Mouse (Mus musculus) cerebellum, adult 9-11 months (tissue): ENCODE measurements around the gene Vasp.

ENCODE experiments used
- DNase-seq: peaks from one replicate; pipeline ENCODE4 v3.0.0; 2022

Vasp gene

GRCm38 (mm10) chr7:19271238-19272172 lies at the start of gene Vasp:
Gene Vasp (minus strand): TSS chr7:19271817.
- peak; percentile 83 for DNase-seq

- DNase-seq, result no peak
Observed at GRCm38 (mm10) chr7:19320637-19321036, 49.0 kb upstream of the Vasp start.

- peak; percentile 93 for DNase-seq
Observed at GRCm38 (mm10) chr7:19319906-19320305, 48.3 kb upstream of the Vasp start.

GRCm38 (mm10) chr7:19319458-19319857 lies 47.8 kb upstream of the Vasp start:
- peak; percentile 58 for DNase-seq

GRCm38 (mm10) chr7:19318676-19319075 lies 47.1 kb upstream of the Vasp start:
- DNase-seq, result no peak

- DNase-seq, result no peak
Observed at GRCm38 (mm10) chr7:19318201-19318600, 46.6 kb upstream of the Vasp start.

- DNase-seq, result no peak
Observed at GRCm38 (mm10) chr7:19316451-19317161, 45.0 kb upstream of the Vasp start.

- no peak for DNase-seq
Observed at GRCm38 (mm10) chr7:19314033-19314432, 42.4 kb upstream of the Vasp start.

- no peak for DNase-seq
Observed at GRCm38 (mm10) chr7:19311991-19312390, 40.4 kb upstream of the Vasp start.

- peak; percentile 96 for DNase-seq
Observed at GRCm38 (mm10) chr7:19309884-19310641, 38.4 kb upstream of the Vasp start, which contains the start of gene Fosb. Gene Fosb (minus strand): TSS chr7:19310051.

GRCm38 (mm10) chr7:19309278-19309883 lies 37.8 kb upstream of the Vasp start:
- peak; percentile 61 for DNase-seq

GRCm38 (mm10) chr7:19308454-19309277 lies 37.0 kb upstream of the Vasp start:
- DNase-seq, result peak; percentile 97

GRCm38 (mm10) chr7:19307739-19308453 lies 36.3 kb upstream of the Vasp start:
- peak; percentile 87 for DNase-seq

GRCm38 (mm10) chr7:19306819-19307738 lies 35.5 kb upstream of the Vasp start:
- peak; percentile 76 for DNase-seq

GRCm38 (mm10) chr7:19305796-19306765 lies 34.5 kb upstream of the Vasp start:
- DNase-seq, result no peak

- no peak for DNase-seq
Observed at GRCm38 (mm10) chr7:19305413-19305735, 33.8 kb upstream of the Vasp start.

GRCm38 (mm10) chr7:19304501-19305412 lies 33.1 kb upstream of the Vasp start:
- peak; percentile 38 for DNase-seq

- peak; percentile 83 for DNase-seq
Observed at GRCm38 (mm10) chr7:19303770-19304169, 32.2 kb upstream of the Vasp start.
